Mouse (Mus musculus) embryonic facial prominence, embryonic 10.5 days (tissue): ENCODE results near the gene 4632433K11Rik. TPM values are rescaled to one million over a fixed set of nuclear protein-coding genes. Genes with fewer than 3 reads are reported as not detected.
A peak's percentile ranks its signal among the peaks of the same experiment; 100 is the strongest.

Experiments used
- DNase-seq: peaks from one replicate; pipeline ENCODE4 v3.0.0-alpha.2; 2017; ENCODE audit warnings: low spot score
- H3K27ac ChIP-seq: fragments of 300-500 bp; sonication (generic); replicated peaks from 2 replicates; pipeline ENCODE4 v1.5.1; 2016; ENCODE audit warnings: mild to moderate bottlenecking
- H3K27me3 ChIP-seq: fragments of 300-500 bp; sonication (generic); replicated peaks from 2 replicates; pipeline ENCODE4 v1.6.1; 2016; ENCODE audit warnings: low read depth, mild to moderate bottlenecking; ENCODE audit not compliant: poor library complexity, severe bottlenecking
- H3K36me3 ChIP-seq: fragments of 300-500 bp; sonication (generic); replicated peaks from 2 replicates; pipeline ENCODE4 v1.6.1; 2016; ENCODE audit warnings: mild to moderate bottlenecking, moderate library complexity
- H3K4me1 ChIP-seq: fragments of 300-500 bp; sonication (generic); 2 replicates; pipeline ENCODE4 v1.6.1; 2016
- H3K4me3 ChIP-seq: fragments of 300-500 bp; sonication (generic); 2 replicates; pipeline ENCODE4 v1.5.1; 2016; ENCODE audit warnings: mild to moderate bottlenecking, moderate library complexity
- H3K9me3 ChIP-seq: fragments of 300-500 bp; sonication (generic); 2 replicates; pipeline ENCODE4 v1.6.1; 2016; ENCODE audit warnings: mild to moderate bottlenecking
- WGBS: fragments of 180-500 bp; shearing (Covaris S2); methylation state at CpG from one replicate; pipeline ENCODE4 v1.1.7; 2016; 5-methylcytosine and 5-hydroxymethylcytosine counted together
- polyA plus RNA-seq: library from polyadenylated mRNA; unstranded; fragments of >200 nt; fragmentation: Nextera tagmentation; extraction: Ambion mirVana; gene quantifications from 2 replicates; pipeline ENCODE4 v1.2.1, GENCODE M21; 2016

The 4632433K11Rik gene
- polyA plus RNA-seq, 1 experiment from 2014 or later, result not detected

- peak; percentile 87 for DNase-seq
- 1% methylated on average over 65 of the region's 65 CpGs for WGBS
- Histone ChIP-seq H3K27ac (peak within 1 kb of the TSS; percentile 90), H3K4me3 (peak within 1 kb of the TSS; percentile 88), H3K27me3 (peaks cover 59% of the 10 kb centered on the region), H3K36me3 (no peaks in the 10 kb centered on the region), H3K9me3 (no peaks in the 10 kb centered on the region), H3K4me1 (peaks cover 42% of the 10 kb centered on the region)
Observed at GRCm38 (mm10) chr7:5051193-5052192, 17.6 kb downstream of the 4632433K11Rik start, which contains the start of gene Zfp580. TSS of gene Zfp580 (plus strand) at chr7:5051538.

GRCm38 (mm10) chr7:5052438-5052837, 18.5 kb downstream of the 4632433K11Rik start:
- 3% methylated on average over 12 of the region's 12 CpGs for WGBS
- peak; percentile 38 for DNase-seq
- Histone ChIP-seq H3K27me3 (peaks cover 68% of the 10 kb centered on the region), H3K9me3 (0 out of 2 replicates have a peak, but pooled peaks cover 3% of the 10 kb centered on the region), H3K27ac (no peak overlapping the region), H3K4me1 (peaks cover 51% of the 10 kb centered on the region), H3K36me3 (no peaks in the 10 kb centered on the region), H3K4me3 (peak overlapping the region; percentile 88)

DNA sequence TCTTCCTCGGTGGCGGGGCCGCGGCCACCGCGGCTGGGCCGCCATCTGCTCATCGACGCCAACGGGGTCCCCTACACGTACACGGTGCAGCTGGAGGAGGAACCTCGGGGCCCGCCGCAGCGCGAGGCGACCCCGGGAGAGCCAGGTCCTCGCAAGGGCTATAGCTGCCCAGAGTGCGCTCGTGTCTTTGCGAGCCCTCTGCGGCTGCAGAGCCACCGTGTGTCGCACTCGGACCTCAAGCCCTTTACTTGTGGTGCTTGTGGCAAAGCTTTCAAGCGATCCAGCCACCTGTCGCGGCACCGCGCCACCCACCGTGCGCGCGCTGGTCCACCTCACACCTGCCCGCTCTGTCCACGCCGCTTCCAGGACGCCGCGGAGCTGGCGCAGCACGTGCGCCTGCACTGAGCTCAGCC, 19.0 kb downstream of the 4632433K11Rik start:
- peak overlapping the region; percentile 55 for H3K27ac ChIP-seq
- peak overlapping the region; percentile 88 for H3K4me3 ChIP-seq
- H3K36me3 ChIP-seq, result no peaks in the 10 kb centered on the region
- 0 out of 2 replicates have a peak, but pooled peaks cover 3% of the 10 kb centered on the region for H3K9me3 ChIP-seq
- H3K27me3 ChIP-seq, result peaks cover 73% of the 10 kb centered on the region
- H3K4me1 ChIP-seq, result peaks cover 53% of the 10 kb centered on the region
- peak; percentile 40 for DNase-seq
- WGBS, result 3% methylated on average over 45 of the region's 45 CpGs

- peak; percentile 36 for DNase-seq
- Histone ChIP-seq H3K27me3 (peaks cover 80% of the 10 kb centered on the region), H3K9me3 (0 out of 2 replicates have a peak, but pooled peaks cover 3% of the 10 kb centered on the region), H3K27ac (no peak overlapping the region), H3K4me1 (peaks cover 53% of the 10 kb centered on the region), H3K4me3 (peak overlapping the region; percentile 88), H3K36me3 (no peaks in the 10 kb centered on the region)
- WGBS, result 8% methylated on average over 32 of the region's 32 CpGs
Observed at GRCm38 (mm10) chr7:5053456-5054179, 19.7 kb downstream of the 4632433K11Rik start.

GRCm38 (mm10) chr7:5056651-5057263, 22.8 kb downstream of the 4632433K11Rik start:
- Histone ChIP-seq H3K27me3 (peaks cover 75% of the 10 kb centered on the region), H3K4me1 (peaks cover 54% of the 10 kb centered on the region), H3K9me3 (0 out of 2 replicates have a peak, but pooled peaks cover 3% of the 10 kb centered on the region), H3K27ac (peak overlapping the region; percentile 74), H3K4me3 (peak overlapping the region; percentile 63), H3K36me3 (no peaks in the 10 kb centered on the region)
- 2% methylated on average over 55 of the region's 55 CpGs for WGBS
- peak; percentile 64 for DNase-seq

DNA sequence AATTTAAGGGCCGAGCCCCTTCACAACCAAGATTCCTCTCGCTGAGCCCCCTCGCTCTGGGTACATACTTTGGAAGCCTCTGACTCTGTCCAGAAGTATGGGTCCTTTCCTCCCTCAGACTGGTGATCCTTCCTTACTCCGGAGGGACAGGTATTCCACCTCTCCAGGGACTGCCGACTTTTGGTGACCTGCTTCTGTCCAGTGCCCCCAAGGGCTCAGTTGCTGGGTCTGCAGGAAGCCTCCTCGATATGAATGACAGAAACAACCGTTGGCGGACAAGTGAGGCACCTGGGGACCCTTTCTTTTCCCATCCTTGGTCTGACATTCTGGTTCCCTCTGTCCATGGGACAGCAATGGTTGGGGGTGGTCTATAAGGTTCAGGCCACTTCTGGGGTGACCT, 23.5 kb downstream of the 4632433K11Rik start:
- Histone ChIP-seq H3K36me3 (no peaks in the 10 kb centered on the region), H3K9me3 (0 out of 2 replicates have a peak, but pooled peaks cover 3% of the 10 kb centered on the region), H3K4me1 (peaks cover 48% of the 10 kb centered on the region), H3K4me3 (peak overlapping the region; percentile 63), H3K27ac (no peak overlapping the region), H3K27me3 (peaks cover 68% of the 10 kb centered on the region)
- no peak for DNase-seq
- WGBS, result 40% methylated on average over 8 of the region's 8 CpGs

DNA sequence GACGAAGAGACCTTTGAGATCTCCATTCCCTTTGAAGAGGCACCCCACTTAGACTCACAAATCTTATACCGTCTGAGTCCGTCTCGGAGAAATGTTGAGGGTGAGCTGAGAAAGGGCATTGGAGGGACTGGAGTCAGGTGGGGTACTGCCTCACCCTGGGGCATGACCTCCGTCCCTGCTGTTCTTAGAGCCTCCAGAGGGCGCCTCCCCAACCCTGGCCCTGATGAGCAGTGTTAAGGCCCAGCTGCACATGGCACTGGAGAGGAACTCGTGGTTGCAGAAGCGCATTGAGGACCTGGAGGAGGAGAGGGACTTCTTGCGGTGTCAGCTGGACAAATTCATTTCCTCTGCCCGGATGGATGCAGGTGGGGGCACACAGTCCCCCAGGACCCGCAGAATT, 23.9 kb downstream of the 4632433K11Rik start:
- Histone ChIP-seq H3K4me3 (peak overlapping the region; percentile 63), H3K27me3 (peaks cover 64% of the 10 kb centered on the region), H3K27ac (no peak overlapping the region), H3K36me3 (no peaks in the 10 kb centered on the region), H3K9me3 (0 out of 2 replicates have a peak, but pooled peaks cover 3% of the 10 kb centered on the region), H3K4me1 (peaks cover 44% of the 10 kb centered on the region)
- DNase-seq, result peak; percentile 26
- 33% methylated on average over 11 of the region's 11 CpGs for WGBS

DNA sequence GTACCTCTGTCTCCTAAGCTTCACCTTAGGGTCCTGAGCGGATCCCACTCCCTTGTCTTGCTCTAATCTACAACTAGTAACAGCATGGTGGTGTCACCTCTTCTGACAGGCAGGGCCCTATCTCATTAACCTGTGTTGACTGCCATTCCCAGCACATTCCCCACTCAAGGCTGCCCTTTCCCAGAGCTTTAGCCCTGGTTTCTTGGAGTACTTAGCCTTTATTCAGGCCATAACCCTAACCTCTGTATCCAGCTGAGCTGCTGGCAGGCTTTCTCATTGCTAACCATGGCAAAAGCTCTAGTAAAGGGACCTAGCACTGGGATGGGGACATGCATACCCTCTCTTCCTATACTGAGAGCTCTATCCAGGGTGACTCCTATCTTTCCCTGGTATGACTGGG, 24.7 kb downstream of the 4632433K11Rik start:
- WGBS, result 86% methylated on average over 1 of the region's 1 CpGs
- Histone ChIP-seq H3K27me3 (peaks cover 56% of the 10 kb centered on the region), H3K27ac (no peak overlapping the region), H3K4me1 (peaks cover 40% of the 10 kb centered on the region), H3K36me3 (no peaks in the 10 kb centered on the region), H3K4me3 (peak overlapping the region; percentile 11; the same call in 1 of the 2 replicates), H3K9me3 (0 out of 2 replicates have a peak, but pooled peaks cover 3% of the 10 kb centered on the region)
- DNase-seq, result no peak

GRCm38 (mm10) chr7:5059421-5059820, 25.5 kb downstream of the 4632433K11Rik start:
- DNase-seq, result no peak
- Histone ChIP-seq H3K9me3 (0 out of 2 replicates have a peak, but pooled peaks cover 3% of the 10 kb centered on the region), H3K27ac (no peak overlapping the region), H3K4me1 (peaks cover 40% of the 10 kb centered on the region), H3K4me3 (0 out of 2 replicates have a peak overlapping the region, but pooled peaks have one; percentile 67), H3K27me3 (peaks cover 48% of the 10 kb centered on the region), H3K36me3 (peaks cover 4% of the 10 kb centered on the region)
- 90% methylated on average over 12 of the region's 12 CpGs for WGBS

DNA sequence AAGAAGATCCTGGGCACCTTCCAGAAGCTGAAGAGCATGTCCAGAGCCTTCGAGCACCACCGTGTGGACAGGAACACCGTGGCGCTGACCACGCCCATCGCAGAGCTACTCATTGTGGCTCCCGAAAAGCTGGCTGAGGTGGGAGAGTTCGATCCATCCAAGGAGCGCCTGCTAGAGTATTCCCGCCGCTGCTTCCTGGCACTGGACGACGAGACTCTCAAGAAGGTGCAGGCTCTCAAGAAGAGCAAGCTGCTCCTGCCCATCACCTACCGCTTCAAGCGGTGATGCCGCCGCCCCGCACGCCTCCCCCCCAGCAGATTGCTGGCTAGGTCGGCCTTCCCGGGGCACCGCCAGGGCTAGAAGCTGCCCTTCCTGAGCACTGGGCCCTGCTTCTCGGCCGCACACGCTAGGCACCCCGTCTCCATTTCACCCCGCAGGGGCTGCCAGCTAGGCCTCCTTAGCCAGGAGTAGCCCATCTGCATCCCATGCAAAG, 26.4 kb downstream of the 4632433K11Rik start:
- 3% methylated on average over 27 of the region's 27 CpGs for WGBS
- Histone ChIP-seq H3K4me1 (peaks cover 40% of the 10 kb centered on the region), H3K36me3 (peaks cover 10% of the 10 kb centered on the region), H3K9me3 (0 out of 2 replicates have a peak, but pooled peaks cover 3% of the 10 kb centered on the region), H3K27me3 (peaks cover 39% of the 10 kb centered on the region), H3K4me3 (peak overlapping the region; percentile 67), H3K27ac (peak overlapping the region; percentile 96)
- DNase-seq, result peak; percentile 85

- peaks cover 19% of the 10 kb centered on the region for H3K36me3 ChIP-seq
- peak; percentile 96 for DNase-seq
- 0 out of 2 replicates have a peak, but pooled peaks cover 3% of the 10 kb centered on the region for H3K9me3 ChIP-seq
- H3K4me1 ChIP-seq, result peaks cover 45% of the 10 kb centered on the region
- peak overlapping the region; percentile 67 for H3K4me3 ChIP-seq
- peak overlapping the region; percentile 96 for H3K27ac ChIP-seq
- H3K27me3 ChIP-seq, result peaks cover 31% of the 10 kb centered on the region
- WGBS, result under 1% methylated on average over 60 of the region's 60 CpGs
Observed at GRCm38 (mm10) chr7:5060944-5061773, 27.2 kb downstream of the 4632433K11Rik start.
